Mouse (Mus musculus): ENCODE measurements around the gene Tcfl5. TPM values are rescaled to one million over a fixed set of nuclear protein-coding genes. Genes with fewer than 3 reads are reported as not detected.
A peak's percentile ranks its signal among the peaks of the same experiment; 100 is the strongest.

The Tcfl5 gene
- total RNA-seq, 2 experiments from 2014 or later = 0.81 to 1.0 TPM

DNA sequence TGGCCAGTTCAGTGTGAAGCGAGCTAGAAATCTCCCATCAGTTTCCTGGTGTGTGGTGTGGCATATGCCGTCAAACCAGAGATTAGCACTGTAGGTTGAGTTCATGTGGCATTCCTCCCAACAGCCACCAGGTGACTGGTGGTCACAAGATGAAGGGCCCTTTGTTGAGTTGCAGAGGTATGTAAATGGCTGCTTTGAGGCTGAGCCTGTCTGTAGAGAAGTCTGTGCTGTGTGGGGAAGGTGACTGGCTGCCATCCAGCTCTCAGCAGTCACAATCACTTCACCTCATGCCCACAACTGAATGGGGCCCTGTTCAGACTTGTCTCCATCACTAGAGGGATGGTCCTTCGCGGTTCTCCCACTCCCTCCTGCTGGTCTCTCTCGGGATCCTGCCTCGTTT, 37.7 kb downstream of the Tcfl5 start:
- intact Hi-C loops (cut with DNase I) = no loop called here
- no peak for DNase-seq (ENCODE audit: low spot score in 2 of 2)

DNA sequence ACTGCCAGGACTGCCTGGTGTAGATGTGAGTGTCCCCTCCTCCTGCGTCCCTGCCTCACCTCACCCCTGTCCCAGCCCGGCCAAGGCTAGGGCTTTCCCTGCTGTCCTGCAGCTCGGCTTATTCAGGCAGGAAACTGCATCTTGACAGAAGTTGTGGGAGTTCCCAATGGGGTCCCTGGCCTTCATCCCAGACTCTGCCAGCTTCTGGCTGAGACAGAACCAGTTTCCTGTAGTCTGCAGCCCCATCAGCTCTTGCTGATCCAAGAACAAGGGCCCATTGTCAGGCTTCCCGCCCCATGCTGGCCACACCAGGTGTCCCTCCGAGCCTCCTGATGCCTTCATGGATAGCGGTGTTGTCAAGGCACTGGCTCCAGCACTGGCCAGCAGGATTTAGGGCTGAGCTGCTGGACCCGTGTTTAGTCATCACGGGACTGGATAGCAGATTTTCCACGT, 41.9 kb downstream of the Tcfl5 start:
- no peak for DNase-seq (ENCODE audit: low spot score in 2 of 2)
- intact Hi-C loops (cut with DNase I) = no loop called here

DNA sequence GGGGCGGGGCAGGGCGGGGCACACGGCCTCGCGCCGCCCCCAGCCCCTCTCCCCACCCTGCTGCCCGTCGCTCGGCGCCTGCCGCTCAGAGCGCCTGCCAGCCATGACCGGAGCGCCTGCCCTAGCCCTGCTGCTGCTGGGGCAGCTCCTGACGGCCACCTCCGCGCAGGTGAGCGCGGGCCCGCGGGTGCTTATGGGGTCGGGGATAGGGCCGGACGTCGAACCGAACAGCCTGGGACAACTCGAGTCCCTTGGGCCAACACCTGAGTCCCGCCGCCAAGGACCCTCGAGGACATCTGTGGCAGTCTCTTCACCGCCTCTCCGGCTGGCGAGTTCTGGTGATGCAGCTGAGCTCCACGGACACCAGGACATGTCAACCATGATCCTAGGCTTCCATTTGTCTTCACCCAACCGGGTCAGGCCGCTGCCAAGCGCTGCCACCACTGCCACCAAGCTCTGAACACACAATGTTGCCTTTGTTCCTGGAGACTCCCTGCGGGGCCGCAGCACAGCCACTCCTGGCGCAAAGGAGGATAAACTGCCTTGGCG, 44.3 kb downstream of the Tcfl5 start:
- DNase-seq (ENCODE audit: low spot score in 2 of 2) = no peak
- intact Hi-C loops (cut with DNase I) = no loop called here

DNA sequence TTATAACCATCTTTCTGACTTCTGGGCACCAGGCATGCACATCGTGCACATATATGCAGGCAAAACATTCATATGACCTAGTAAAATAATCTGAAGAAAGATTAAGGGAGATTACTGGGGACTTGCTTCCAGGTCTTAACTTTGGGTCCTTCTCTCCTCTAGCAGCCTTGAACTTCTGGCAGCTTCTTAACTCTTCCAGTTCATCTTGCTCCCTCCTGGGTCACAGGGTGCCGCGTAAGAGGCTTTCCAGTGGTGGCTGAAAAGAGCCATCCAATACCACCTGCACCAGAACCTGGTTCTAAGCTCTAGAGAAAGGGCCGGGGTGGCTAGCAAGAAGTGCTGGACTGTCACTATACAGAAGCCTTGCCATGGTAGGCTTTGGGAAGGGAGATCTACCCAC, 45.0 kb downstream of the Tcfl5 start, which contains the start of gene Col9a3:
Gene Col9a3 (plus strand): TSS at position 301 of the 400 bp plus-strand sequence.
- DNase-seq (ENCODE audit: low spot score in 2 of 2) = no peak
- intact Hi-C loops (cut with DNase I) = no loop called here

DNA sequence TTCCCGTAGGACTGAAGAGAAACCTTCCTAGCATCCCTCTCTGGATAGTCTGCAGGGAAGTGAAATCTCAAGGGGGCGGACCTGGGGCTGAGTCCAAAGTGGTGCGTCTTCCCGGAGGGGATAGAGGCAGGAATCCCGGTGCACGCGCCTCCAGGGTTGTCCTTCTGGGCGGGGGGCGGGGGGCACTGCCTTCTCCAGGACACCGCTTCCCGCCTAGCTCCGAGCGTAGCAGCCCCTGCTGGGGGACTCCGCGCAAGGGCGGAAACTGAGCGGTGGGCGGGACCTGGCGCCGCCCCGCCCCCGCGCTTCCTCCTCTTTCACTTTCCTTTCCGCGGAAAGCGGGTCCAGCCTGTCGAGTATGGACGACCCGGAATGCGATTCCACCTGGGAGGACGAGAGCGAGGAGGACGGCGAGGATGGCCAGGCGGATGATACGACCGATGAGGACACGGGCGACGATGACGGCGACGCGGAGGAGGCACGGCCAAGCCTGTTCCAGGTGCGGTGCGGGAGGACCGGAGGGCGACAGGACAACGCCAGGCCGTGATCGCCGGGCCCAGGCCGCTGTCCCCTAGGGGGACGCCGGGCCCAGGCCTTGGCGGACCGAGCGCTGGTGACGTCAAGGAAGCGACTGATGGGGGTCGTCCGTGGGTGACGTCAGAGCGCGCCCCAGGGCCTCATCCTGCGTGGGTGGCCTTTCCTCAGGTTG, 53.2 kb downstream of the Tcfl5 start, which contains the start of gene Ogfr:
Gene Ogfr (plus strand): TSS at position 123 of the 709 bp plus-strand sequence.
- intact Hi-C loops (cut with DNase I) = loop anchor here (10.0 kb wide), 1 partner anchor 86 kb away; no protein-coding TSS in a partner anchor
- peak; percentile 81 to 85 for DNase-seq (ENCODE audit: low spot score in 2 of 2)

DNA sequence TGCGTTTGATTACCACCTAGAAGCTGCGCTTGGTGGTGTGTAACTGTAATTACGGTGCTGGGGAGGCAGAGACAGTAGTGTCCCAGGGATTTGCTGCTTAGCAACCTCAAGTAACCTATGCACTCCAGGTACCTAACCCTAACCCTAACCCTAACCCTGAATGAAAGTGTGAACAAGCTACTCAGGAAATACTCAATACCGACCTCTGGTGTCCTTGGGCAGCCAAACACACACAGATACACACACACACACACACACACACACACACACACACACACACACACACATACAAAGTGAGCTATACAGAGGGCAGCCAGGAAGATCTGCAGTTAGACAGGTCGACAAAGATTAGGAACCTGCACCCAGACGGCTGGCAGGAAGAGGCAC, 53.8 kb downstream of the Tcfl5 start:
- DNase-seq (ENCODE audit: low spot score in 2 of 2) = no peak
- intact Hi-C loops (cut with DNase I) = loop anchor here (10.0 kb wide), 1 partner anchor 86 kb away; no protein-coding TSS in a partner anchor

DNA sequence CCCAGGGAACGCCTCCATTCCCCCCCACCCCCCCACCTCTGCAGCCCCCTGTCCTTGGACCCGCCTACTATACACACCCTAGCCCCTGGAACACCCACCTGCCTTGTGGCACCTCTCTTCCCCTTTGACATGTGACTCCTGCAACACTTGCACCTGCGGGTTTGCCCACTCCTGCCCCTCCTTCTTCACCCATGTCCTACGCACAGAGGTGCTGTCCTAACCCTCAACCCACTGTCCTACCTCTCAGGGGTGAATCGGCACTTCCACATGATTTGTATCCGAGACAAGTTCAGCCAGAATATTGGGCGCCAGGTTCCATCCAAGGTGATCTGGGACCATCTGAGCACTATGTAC, 59.4 kb downstream of the Tcfl5 start:
- DNase-seq (ENCODE audit: low spot score in 2 of 2) = no peak
- intact Hi-C loops (cut with DNase I) = loop anchor here (2.0 to 10.0 kb wide), 2 partner anchors 92 to 196 kb away; no protein-coding TSS in a partner anchor

DNA sequence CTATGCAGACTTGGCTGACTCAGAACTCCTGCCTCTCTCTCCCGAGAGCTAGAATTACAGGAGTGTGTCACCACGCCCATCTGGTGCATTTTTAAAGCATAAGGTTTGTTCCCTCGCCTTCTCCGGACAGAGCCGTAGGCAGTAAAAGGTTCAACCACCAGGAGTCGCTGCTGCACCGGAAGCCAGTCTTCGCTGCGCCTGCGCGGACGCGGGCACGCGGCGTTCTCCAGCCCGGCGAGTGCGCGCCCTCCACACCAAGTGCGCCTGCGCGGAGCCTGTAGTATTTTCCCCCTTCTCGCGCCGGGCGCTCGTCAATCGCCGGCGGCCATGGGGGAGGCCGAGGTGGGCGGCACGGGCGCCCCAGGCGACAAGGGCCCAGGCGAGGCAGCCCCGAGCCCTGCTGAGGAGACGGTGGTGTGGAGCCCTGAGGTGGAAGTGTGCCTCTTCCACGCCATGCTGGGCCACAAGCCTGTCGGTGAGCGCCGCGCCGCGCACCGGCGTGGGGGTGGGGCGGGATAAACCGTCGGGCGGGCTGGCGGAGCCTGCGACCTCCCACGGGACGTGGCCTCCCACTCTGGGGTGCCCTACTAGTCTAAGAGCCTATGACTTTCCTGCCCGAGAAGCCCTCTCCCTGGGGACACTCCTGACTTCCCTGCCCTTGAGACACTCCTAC, 59.9 kb downstream of the Tcfl5 start:
- DNase-seq (ENCODE audit: low spot score in 2 of 2) = peak; percentile 98
- intact Hi-C loops (cut with DNase I) = loop anchor here (1.0 to 10.0 kb wide), 3 partner anchors 92 to 196 kb away; no protein-coding TSS in a partner anchor

DNA sequence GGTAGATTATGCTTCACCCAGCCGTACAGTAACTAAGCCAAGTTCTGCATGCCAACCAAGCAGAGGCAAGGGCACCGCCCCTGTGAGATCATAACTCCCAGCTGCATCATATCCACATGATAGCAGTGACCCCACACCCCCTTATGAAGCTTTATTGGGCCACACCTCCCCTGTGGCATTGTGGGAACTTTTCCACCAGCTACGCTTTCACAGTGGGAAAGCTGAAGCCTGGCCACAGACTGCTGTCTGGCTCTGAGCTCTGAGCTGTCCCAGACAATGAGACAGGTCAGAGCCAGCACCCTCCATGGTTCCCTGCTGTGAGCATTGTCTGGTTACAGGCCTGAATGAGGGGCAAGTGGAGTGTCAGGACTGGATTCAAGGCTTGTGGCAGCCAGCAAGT, 61.5 kb downstream of the Tcfl5 start, which contains the start of gene Mrgbp:
Gene Mrgbp (plus strand): TSS at position 303 of the 400 bp plus-strand sequence.
- DNase-seq (ENCODE audit: low spot score in 2 of 2) = no peak
- intact Hi-C loops (cut with DNase I) = loop anchor here (10.0 kb wide), 1 partner anchor 94 kb away; no protein-coding TSS in a partner anchor

DNA sequence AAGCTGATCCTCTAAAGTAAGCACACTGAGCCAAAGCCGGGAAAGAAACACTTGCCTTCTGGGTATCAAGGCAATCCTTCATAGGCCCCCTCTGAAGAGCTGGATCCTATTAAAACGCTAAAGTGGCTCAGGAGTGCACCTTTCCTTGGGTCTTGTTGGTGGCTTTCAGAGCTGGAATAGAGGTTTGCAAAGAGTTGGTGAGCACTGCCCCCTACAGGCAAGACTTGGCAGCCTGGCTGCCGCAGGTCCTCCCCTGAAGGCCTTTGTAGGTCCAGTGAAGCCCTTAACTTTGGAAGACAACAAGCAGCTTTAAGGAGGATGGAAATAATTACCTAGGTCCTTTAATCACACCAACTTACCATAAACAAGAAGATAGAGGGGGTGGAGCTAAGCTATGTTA, 63.8 kb downstream of the Tcfl5 start:
- DNase-seq (ENCODE audit: low spot score in 2 of 2) = peak; percentile 59 to 65
- intact Hi-C loops (cut with DNase I) = loop anchor here (1.0 to 5.0 kb wide), 3 partner anchors 105 to 301 kb away; no protein-coding TSS in a partner anchor

DNA sequence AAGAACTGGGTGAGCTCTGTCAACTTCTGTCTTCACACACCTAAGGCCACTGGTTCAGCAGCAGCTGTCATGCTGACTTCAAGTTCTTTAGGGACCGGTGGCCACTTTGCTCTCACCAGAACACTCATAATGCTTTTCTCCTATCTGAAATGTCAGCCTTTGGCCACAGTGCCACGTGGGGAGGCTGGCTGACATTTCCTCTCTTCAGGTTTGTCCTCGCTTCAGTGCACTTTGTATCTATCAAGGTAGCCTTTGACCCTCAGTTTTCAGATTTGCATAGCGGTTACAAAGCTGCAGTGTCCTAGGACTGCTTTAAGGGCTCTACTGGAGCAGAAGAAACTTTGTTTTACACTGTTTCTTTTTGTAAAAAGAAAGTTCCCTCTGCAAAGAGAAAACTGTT, 66.0 kb downstream of the Tcfl5 start:
- DNase-seq (ENCODE audit: low spot score in 2 of 2) = no peak
- intact Hi-C loops (cut with DNase I) = loop anchor here (5.0 kb wide), 2 partner anchors 224 to 299 kb away; no protein-coding TSS in a partner anchor

Other genes with a start within 250 kb of the Tcfl5 start
- gene Slco4a1, start 186.5 kb downstream of the Tcfl5 start, total RNA-seq (2021) = 1 to 10 TPM; 1.4 to 1.8 TPM
- gene Ntsr1, start 142.7 kb downstream of the Tcfl5 start, total RNA-seq (2021) = 1 to 10 TPM; 6.9 to 7.4 TPM
- gene Mrgbp, start 61.4 kb downstream of the Tcfl5 start, total RNA-seq (2021) = 10 to 100 TPM; 15.3 to 17.7 TPM
- gene Ogfr, start 53.5 kb downstream of the Tcfl5 start, total RNA-seq (2021) = 10 to 100 TPM; 36.7 to 38.0 TPM
- gene Col9a3, start 44.9 kb downstream of the Tcfl5 start, total RNA-seq (2021) = 1 to 10 TPM; 8.2 to 9.2 TPM
- gene Dido1, start 67.3 kb upstream of the Tcfl5 start, total RNA-seq (2021) = 10 to 100 TPM; 51.2 to 62.8 TPM
- gene Gid8, start 67.4 kb upstream of the Tcfl5 start, total RNA-seq (2021) = 10 to 100 TPM; 63.1 to 63.3 TPM
- under 1 TPM; 0.27 to 0.39 TPM for gene Slc17a9, start 82.6 kb upstream of the Tcfl5 start, total RNA-seq (2021)
- under 1 TPM in 1 of 2 experiments, not detected in 1; 0.17 TPM for gene Bhlhe23, start 134.2 kb upstream of the Tcfl5 start, total RNA-seq (2021)